Mouse (Mus musculus) olfactory bulb, adult 2 months (tissue): ENCODE results near the gene Pcdh15. TPM values are rescaled to one million over a fixed set of nuclear protein-coding genes. Genes with fewer than 3 reads are reported as not detected.

Source experiments
- H3K27ac ChIP-seq: fragments of 200-500 bp; 2 replicates; pipeline ENCODE4 v1.5.1; 2012; ENCODE audit warnings: low read depth, low read length; ENCODE audit not compliant: insufficient read depth
- H3K4me1 ChIP-seq: fragments of 200-500 bp; 2 replicates; pipeline ENCODE4 v1.6.1; 2012; ENCODE audit warnings: low read length; ENCODE audit not compliant: control insufficient read depth, insufficient read depth
- H3K4me3 ChIP-seq: fragments of 200-500 bp; 2 replicates; pipeline ENCODE4 v1.5.1; 2012; ENCODE audit warnings: mild to moderate bottlenecking, low read depth, low read length, moderate library complexity; ENCODE audit not compliant: insufficient read depth
- CTCF ChIP-seq: fragments of 200-500 bp; IDR thresholded peaks from 2 replicates; pipeline ENCODE4 v1.5.1; 2012; ENCODE audit warnings: low read depth, mild to moderate bottlenecking, low read length, moderate library complexity; ENCODE audit not compliant: insufficient read depth
- POLR2A ChIP-seq: fragments of 200-500 bp; IDR thresholded peaks from 2 replicates; pipeline ENCODE4 v1.6.1; 2012; ENCODE audit warnings: mild to moderate bottlenecking, low read depth, low read length, moderate library complexity; ENCODE audit not compliant: insufficient read depth
- WGBS: fragments of 180-500 bp; shearing (Covaris S2); methylation state at CpG from one replicate; pipeline ENCODE4 v1.1.7; 2018; 5-methylcytosine and 5-hydroxymethylcytosine counted together
- polyA plus RNA-seq: library from polyadenylated mRNA; stranded (reverse); fragments of >200 nt; gene quantifications from 2 replicates; pipeline ENCODE4 v1.2.4, GENCODE M21; 2012; ENCODE audit warnings: low replicate concordance; ENCODE audit not compliant: missing spikeins, insufficient read depth, insufficient read length

Pcdh15 gene
- not detected in 2 replicates for polyA plus RNA-seq

DNA sequence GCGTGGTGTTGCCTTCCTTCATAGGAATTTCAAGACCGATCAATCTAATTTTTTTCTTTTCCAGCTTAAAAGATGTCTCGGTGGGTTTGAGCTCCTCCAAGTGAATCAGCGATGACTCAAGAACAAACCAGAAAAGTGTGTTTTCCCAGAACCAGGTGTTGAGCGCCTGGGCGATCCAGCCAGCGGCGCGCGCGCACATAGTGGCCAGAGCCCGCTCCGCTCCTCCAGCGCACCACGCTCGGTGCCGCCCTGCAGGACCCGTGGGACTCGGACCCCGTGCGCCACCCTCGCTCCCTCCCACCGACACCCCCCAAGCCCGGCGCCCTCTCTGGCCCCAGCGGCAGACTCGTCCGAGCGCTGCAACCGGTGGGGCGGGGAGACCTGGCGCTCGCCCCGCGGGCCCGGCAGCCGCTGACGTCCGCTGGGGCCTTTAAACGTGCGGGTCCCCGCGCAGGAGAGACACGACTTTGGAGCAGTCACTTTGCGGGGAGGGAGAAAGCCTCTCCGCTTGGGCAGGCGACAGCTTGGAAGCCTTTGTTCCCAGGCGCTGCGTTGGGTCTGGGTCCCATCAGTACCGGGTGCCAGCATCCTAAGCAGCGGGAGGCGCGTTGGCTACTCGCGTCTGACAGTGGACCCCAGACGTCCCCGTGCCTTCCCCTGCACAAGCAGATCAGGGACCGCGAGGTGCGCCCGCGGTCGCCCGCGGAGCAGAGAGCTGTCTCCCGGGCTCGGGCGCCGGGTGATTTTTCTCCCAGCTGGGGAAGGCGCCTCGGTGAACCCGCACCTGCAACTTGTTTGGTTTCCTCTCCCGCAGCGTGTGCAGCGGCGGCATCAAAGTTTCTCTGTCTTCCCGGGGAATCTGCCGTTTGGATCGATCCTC, at the start of gene Pcdh15:
TSS of gene Pcdh15 (plus strand) at position 377 of the 880 bp plus-strand sequence.
- H3K4me1 ChIP-seq = peaks cover 14% of the 10 kb centered on the region
- TF ChIP-seq POLR2A (no peak), CTCF (no peak)
- 1% methylated on average over 79 of the region's 79 CpGs for WGBS
- peak within 1 kb of the TSS; percentile 76 for H3K4me3 ChIP-seq
- peak within 1 kb of the TSS; percentile 43 for H3K27ac ChIP-seq

DNA sequence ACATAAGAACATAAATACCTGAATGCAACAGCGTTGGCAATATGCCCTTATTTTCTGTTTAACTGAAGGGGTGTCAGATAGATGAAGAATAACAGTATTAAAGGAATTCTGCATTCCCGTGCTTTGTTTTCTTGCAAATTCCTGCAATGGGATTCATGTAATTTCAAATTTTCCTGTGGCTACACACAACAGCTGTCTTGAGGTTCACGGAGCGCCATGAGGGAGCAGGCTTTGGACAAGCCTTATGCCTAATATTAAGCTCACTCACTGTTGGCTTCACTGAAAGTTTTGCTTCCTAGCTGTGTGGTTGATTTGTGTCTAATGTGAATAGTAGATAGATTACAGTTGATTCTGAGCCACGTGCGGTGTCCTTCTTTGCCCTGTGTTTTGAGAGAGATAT, 47.1 kb upstream of the Pcdh15 start:
- Histone ChIP-seq H3K4me3 (no peak overlapping the region), H3K4me1 (no peaks in the 10 kb centered on the region), H3K27ac (no peak overlapping the region)
- 91% methylated on average over 6 of the region's 6 CpGs for WGBS
- TF ChIP-seq POLR2A = no peak

DNA sequence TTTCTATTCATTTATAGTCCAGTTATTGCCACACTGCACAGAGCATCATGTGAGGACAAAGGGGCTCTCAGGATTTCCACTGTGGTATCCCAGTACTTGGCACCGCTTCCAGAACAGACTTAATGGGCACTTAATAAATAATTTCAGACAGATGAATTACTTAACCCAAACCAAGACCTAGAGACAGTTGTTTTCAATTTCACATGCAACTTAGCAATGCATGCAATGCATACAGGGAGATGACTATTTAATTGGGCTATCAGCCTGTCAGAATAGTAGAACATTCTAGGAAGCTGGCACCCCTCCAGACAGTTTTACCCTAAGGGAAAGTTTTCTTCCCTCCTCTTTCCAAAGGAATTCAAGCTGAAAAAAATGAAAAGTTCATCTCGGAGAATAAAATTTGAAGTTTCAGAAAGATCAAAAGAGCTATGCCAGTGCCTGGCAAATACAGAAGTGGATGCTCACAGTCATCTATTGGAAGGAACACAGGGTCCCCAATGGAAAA, 39.4 kb upstream of the Pcdh15 start:
- Histone ChIP-seq H3K4me1 (no peaks in the 10 kb centered on the region), H3K4me3 (no peak overlapping the region), H3K27ac (no peak overlapping the region)
- TF ChIP-seq CTCF = no peak
- TF ChIP-seq POLR2A = no peak
- 76% methylated on average over 2 of the region's 2 CpGs for WGBS

DNA sequence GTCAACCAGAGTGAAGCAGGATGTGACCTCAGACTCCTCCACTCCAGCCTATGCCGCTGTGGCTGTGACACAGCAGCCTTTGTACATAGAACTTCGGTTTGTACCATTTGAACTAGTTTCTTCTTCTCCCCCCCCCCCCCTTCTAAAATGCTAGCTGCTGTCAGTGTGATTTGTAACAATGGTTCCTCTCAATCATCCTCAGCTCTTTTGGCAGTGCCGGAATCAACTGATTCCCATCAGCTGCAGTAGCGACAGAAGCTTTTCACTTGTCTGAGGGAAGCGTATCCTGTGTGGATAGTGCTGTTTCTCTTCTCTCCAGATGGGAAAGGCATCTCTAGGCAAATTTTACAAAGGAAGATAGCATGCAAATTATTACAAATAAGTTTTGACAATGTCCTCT, 12.4 kb upstream of the Pcdh15 start:
- 78% methylated on average over 5 of the region's 5 CpGs for WGBS
- Histone ChIP-seq H3K4me1 (no peaks in the 10 kb centered on the region), H3K27ac (no peak overlapping the region), H3K4me3 (no peak overlapping the region)
- TF ChIP-seq POLR2A (no peak), CTCF (no peak)

DNA sequence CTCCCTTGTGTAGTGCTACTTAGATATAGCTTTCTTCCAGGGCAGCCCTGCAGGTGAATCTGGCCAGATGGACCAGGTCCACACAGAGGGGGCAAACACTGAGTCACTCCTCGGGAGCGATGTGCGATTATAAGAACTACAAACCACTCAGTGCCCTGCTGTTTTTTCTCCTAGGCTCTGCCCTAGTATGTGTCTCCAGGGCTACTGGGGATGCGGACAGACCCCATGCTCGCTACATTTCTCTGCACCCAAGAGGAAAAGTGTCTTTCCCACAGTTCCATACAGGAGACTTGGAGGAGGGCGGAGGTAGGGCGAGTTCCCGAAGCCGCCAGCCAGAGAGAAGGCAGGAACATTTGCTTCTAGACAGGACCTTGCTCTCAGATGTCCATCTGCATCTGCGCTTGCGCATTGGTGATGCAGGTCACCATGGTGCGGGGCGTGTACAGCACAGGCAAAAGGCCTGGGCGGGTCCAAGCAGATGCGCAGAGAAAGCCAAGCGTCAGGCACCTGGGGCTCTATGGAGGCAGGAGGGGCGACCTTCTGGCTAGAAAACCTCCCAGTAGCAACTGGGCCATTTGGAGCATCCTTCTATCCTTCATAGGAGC, 2.5 kb upstream of the Pcdh15 start:
- H3K4me1 ChIP-seq = peaks cover 14% of the 10 kb centered on the region
- 1% methylated on average over 17 of the region's 17 CpGs for WGBS
- peak overlapping the region; percentile 55 for H3K4me3 ChIP-seq
- no peak for TF ChIP-seq CTCF
- no peak for TF ChIP-seq POLR2A
- no peak overlapping the region; the same call in 1 of the 2 replicates for H3K27ac ChIP-seq

DNA sequence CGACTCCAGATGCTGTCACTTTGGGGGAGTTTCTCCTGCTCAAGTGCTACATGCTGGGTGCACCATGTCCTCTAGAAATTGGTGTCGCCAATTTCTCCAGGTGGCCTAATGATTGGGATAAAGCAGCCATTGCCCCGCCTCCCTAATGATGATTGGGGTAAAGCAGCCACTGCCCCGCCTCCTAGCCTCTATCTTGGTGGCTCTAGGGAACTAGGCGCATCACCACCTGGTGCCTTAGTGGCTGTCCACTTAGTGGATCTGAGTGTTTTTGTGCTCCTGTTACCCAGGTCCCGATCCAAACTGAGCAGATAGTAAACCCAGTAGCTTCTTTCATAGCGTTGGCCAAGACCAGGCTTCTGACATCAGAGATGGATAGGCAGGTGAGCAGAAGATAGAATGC, 2.0 kb upstream of the Pcdh15 start:
- H3K27ac ChIP-seq = no peak overlapping the region; the same call in 1 of the 2 replicates
- TF ChIP-seq POLR2A = no peak
- TF ChIP-seq CTCF = no peak
- peak overlapping the region; percentile 55 for H3K4me3 ChIP-seq
- 9% methylated on average over 7 of the region's 7 CpGs for WGBS
- H3K4me1 ChIP-seq = peaks cover 14% of the 10 kb centered on the region

DNA sequence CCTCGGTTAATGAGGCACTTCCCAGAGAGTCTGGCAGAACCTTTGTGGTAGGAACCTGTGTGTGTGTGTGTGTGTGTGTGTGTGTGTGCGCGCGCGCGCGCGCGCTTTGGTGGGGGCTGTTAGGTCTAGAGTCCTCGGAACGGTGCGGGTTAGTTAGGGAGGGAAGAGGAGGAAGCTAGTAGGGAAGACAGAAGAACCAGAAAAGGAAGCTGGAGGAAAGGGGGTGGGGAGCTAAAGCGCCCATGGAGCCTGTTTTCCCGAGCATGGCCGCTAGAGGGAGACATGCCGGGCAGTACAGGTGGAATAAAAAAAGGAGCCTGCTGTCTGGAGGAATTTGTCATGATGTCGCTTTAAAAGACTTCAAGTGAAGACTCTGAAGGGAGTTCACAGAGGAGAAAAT, 1.2 kb upstream of the Pcdh15 start:
- WGBS = 1% methylated on average over 17 of the region's 17 CpGs
- Histone ChIP-seq H3K27ac (no peak overlapping the region), H3K4me1 (peaks cover 14% of the 10 kb centered on the region), H3K4me3 (peak overlapping the region; percentile 29)
- TF ChIP-seq POLR2A (no peak), CTCF (peak; percentile 83; the same call in 1 of the 2 replicates)

DNA sequence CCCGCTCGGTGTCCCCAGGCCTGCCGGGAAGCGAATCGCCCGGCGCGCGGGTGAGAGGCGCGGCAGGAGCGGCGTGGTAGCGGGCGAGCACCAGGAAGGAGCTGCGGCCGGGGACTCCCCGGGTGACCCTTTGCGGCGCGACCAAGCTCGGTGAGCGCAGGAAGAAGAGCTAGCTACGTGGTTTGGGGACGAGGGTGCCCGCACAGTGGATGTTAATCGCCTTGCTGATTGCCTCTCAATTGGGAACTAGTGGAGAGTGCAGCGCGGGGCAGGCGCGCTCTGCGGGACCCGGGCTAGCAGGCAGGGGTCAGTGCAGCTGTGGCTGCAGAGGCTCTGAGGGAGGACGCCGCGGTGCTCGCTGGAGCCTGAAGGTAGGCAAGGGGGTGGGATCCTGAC, 702 bp downstream of the Pcdh15 start:
- H3K4me1 ChIP-seq = peaks cover 14% of the 10 kb centered on the region
- WGBS = under 1% methylated on average over 37 of the region's 37 CpGs
- TF ChIP-seq POLR2A = no peak
- TF ChIP-seq CTCF = no peak

More for the DNA sequence above, 702 bp downstream of the Pcdh15 start:
- Histone ChIP-seq H3K4me3 (peak overlapping the region; percentile 76), H3K27ac (peak overlapping the region; percentile 43; the same call in 1 of the 2 replicates)
